Mouse (Mus musculus) lung, embryonic 16.5 days (tissue): ENCODE data around the gene Ube2c. TPM values are rescaled to one million over a fixed set of nuclear protein-coding genes. Genes with fewer than 3 reads are reported as not detected.

Experiments used
- ATAC-seq: fragments of 200-750 bp; cut with Nextera tagmentation; 2 replicates; pipeline ENCODE4 v1.8.0; 2017; ENCODE audit warnings: low read depth, mild to moderate bottlenecking, moderate library complexity
- H3K27ac ChIP-seq: fragments of 300-500 bp; sonication (generic); 2 replicates; pipeline ENCODE4 v1.5.1; 2014; ENCODE audit warnings: mild to moderate bottlenecking, control low read depth, low read length
- H3K27me3 ChIP-seq: fragments of 300-500 bp; sonication (generic); 2 replicates; pipeline ENCODE4 v1.6.1; 2014; ENCODE audit warnings: low read depth, low read length, mixed read lengths; ENCODE audit not compliant: control insufficient read depth, insufficient read depth
- H3K36me3 ChIP-seq: fragments of 300-500 bp; sonication (generic); 2 replicates; pipeline ENCODE4 v1.6.1; 2014; ENCODE audit warnings: low read length; ENCODE audit not compliant: control insufficient read depth, insufficient read depth
- H3K4me1 ChIP-seq: fragments of 300-500 bp; sonication (generic); replicated peaks from 2 replicates; pipeline ENCODE4 v1.6.1; 2014; ENCODE audit warnings: low read length, mixed read lengths; ENCODE audit not compliant: control insufficient read depth, insufficient read depth
- H3K4me2 ChIP-seq: fragments of 300-500 bp; sonication (generic); 2 replicates; pipeline ENCODE4 v1.6.1; 2014; ENCODE audit warnings: low read depth, low read length, control low read depth
- H3K4me3 ChIP-seq: fragments of 300-500 bp; sonication (generic); 2 replicates; pipeline ENCODE4 v1.5.1; 2014; ENCODE audit warnings: mild to moderate bottlenecking, low read length, control low read depth
- H3K9ac ChIP-seq: fragments of 300-500 bp; sonication (generic); 2 replicates; pipeline ENCODE4 v1.6.1; 2014; ENCODE audit warnings: low read length, control low read depth
- H3K9me3 ChIP-seq: fragments of 300-500 bp; sonication (generic); 2 replicates; pipeline ENCODE4 v1.6.1; 2016; ENCODE audit warnings: low read length; ENCODE audit not compliant: control insufficient read depth
- WGBS: fragments of 180-500 bp; shearing (Covaris S2); extraction: QIAGEN DNeasy Blood & Tissue Kit; methylation state at CpG from one replicate; pipeline ENCODE4 v1.1.7; 2014; 5-methylcytosine and 5-hydroxymethylcytosine counted together
- polyA plus RNA-seq: library from polyadenylated mRNA; unstranded; fragments of >200 nt; fragmentation: Nextera tagmentation; extraction: Ambion mirVana; gene quantifications from 2 replicates; pipeline ENCODE4 v1.2.1, GENCODE M21; 2015

Ube2c gene
- polyA plus RNA-seq, 1 experiment from 2014 or later: 533 TPM

- peak within 1 kb of the TSS; percentile 56 for H3K27ac ChIP-seq
- H3K9me3 ChIP-seq: no peaks in the 10 kb centered on the region
- H3K4me2 ChIP-seq: peak within 1 kb of the TSS; percentile 60
- peak within 1 kb of the TSS; percentile 70 for H3K4me3 ChIP-seq
- H3K27me3 ChIP-seq: no peaks in the 10 kb centered on the region
- H3K36me3 ChIP-seq: peaks cover 26% of the 10 kb centered on the region
- ATAC-seq: peak; percentile 100
- peaks cover 8% of the 10 kb centered on the region for H3K4me1 ChIP-seq
- H3K9ac ChIP-seq: peak within 1 kb of the TSS; percentile 72
- under 1% methylated on average over 32 of the region's 32 CpGs for WGBS
Measured at GRCm38 (mm10) chr2:164822636-164823165, 53.0 kb downstream of the Ube2c start, which contains the start of gene Zswim1. Zswim1 (plus strand) TSS chr2:164822686.

- Histone ChIP-seq H3K36me3 (peaks cover 26% of the 10 kb centered on the region), H3K4me1 (peaks cover 5% of the 10 kb centered on the region), H3K4me2 (peak overlapping the region; percentile 60), H3K4me3 (peak overlapping the region; percentile 70), H3K9ac (peak overlapping the region; percentile 72), H3K27ac (peak overlapping the region; percentile 56), H3K9me3 (no peaks in the 10 kb centered on the region), H3K27me3 (no peaks in the 10 kb centered on the region)
- ATAC-seq: peak; percentile 74
- 2% methylated on average over 10 of the region's 10 CpGs for WGBS
Measured at GRCm38 (mm10) chr2:164823181-164823585, 53.5 kb downstream of the Ube2c start.

GRCm38 (mm10) chr2:164823969-164824368, 54.3 kb downstream of the Ube2c start:
- no peak overlapping the region for H3K4me2 ChIP-seq
- no peak overlapping the region for H3K27ac ChIP-seq
- peaks cover 26% of the 10 kb centered on the region for H3K36me3 ChIP-seq
- H3K4me1 ChIP-seq: peaks cover 5% of the 10 kb centered on the region
- WGBS: 91% methylated on average over 4 of the region's 4 CpGs
- H3K9ac ChIP-seq: no peak overlapping the region
- no peaks in the 10 kb centered on the region for H3K27me3 ChIP-seq
- ATAC-seq: no peak
- H3K9me3 ChIP-seq: no peaks in the 10 kb centered on the region
- H3K4me3 ChIP-seq: no peak overlapping the region

GRCm38 (mm10) chr2:164825521-164825920, 55.8 kb downstream of the Ube2c start:
- no peak overlapping the region for H3K4me3 ChIP-seq
- peaks cover 5% of the 10 kb centered on the region for H3K4me1 ChIP-seq
- no peak overlapping the region for H3K9ac ChIP-seq
- H3K4me2 ChIP-seq: no peak overlapping the region
- H3K27me3 ChIP-seq: no peaks in the 10 kb centered on the region
- peaks cover 22% of the 10 kb centered on the region for H3K36me3 ChIP-seq
- no peak overlapping the region for H3K27ac ChIP-seq
- WGBS: 97% methylated on average over 17 of the region's 17 CpGs
- H3K9me3 ChIP-seq: no peaks in the 10 kb centered on the region
- no peak for ATAC-seq

GRCm38 (mm10) chr2:164827146-164827850, 57.6 kb downstream of the Ube2c start:
- no peak for ATAC-seq
- H3K27me3 ChIP-seq: no peaks in the 10 kb centered on the region
- no peak overlapping the region for H3K4me2 ChIP-seq
- H3K27ac ChIP-seq: no peak overlapping the region
- no peaks in the 10 kb centered on the region for H3K9me3 ChIP-seq
- no peak overlapping the region for H3K9ac ChIP-seq
- WGBS: 84% methylated on average over 16 of the region's 16 CpGs
- H3K36me3 ChIP-seq: peaks cover 16% of the 10 kb centered on the region
- peaks cover 5% of the 10 kb centered on the region for H3K4me1 ChIP-seq
- H3K4me3 ChIP-seq: no peak overlapping the region

Other genes starting within 250 kb of the Ube2c start
- 486 and 558 TPM in 2 replicates for gene Wfdc2, start 207.5 kb upstream of the Ube2c start, polyA plus RNA-seq
- gene Spint3, start 196.4 kb upstream of the Ube2c start, polyA plus RNA-seq: not detected in 2 replicates
- 0.92 and 1.4 TPM in 2 replicates for gene Wfdc6a, start 184.5 kb upstream of the Ube2c start, polyA plus RNA-seq
- not detected in 2 replicates for gene Eppin, start 176.3 kb upstream of the Ube2c start, polyA plus RNA-seq
- gene Wfdc6b, start 156.4 kb upstream of the Ube2c start, polyA plus RNA-seq: not detected in 2 replicates
- gene Wfdc8, start 156.3 kb upstream of the Ube2c start, polyA plus RNA-seq: not detected in 2 replicates
- gene Wfdc16, start 131.1 kb upstream of the Ube2c start, polyA plus RNA-seq: not detected in 2 replicates
- gene Wfdc10, start 113.9 kb upstream of the Ube2c start, polyA plus RNA-seq: 0.50 TPM in 1 of 2 replicates, not detected in the other
- not detected in 2 replicates for gene Wfdc9, start 113.3 kb upstream of the Ube2c start, polyA plus RNA-seq
- not detected in 2 replicates for gene Wfdc11, start 95.8 kb upstream of the Ube2c start, polyA plus RNA-seq
- 0.20 and 0.46 TPM in 2 replicates for gene Wfdc13, start 84.8 kb upstream of the Ube2c start, polyA plus RNA-seq
- not detected in 2 replicates for gene Spint4, start 71.4 kb upstream of the Ube2c start, polyA plus RNA-seq
- not detected in 2 replicates for gene Spint5, start 54.6 kb upstream of the Ube2c start, polyA plus RNA-seq
- 2.0 and 2.9 TPM in 2 replicates for gene Wfdc3, start 24.0 kb upstream of the Ube2c start, polyA plus RNA-seq
- gene Dnttip1, start 23.9 kb upstream of the Ube2c start, polyA plus RNA-seq: 61.3 and 71.9 TPM in 2 replicates
- 27.9 and 94.5 TPM in 2 replicates for gene Tnnc2, start 10.1 kb downstream of the Ube2c start, polyA plus RNA-seq
- 23.9 and 30.6 TPM in 2 replicates for gene Snx21, start 15.9 kb downstream of the Ube2c start, polyA plus RNA-seq
- gene Acot8, start 35.0 kb downstream of the Ube2c start, polyA plus RNA-seq: 21.9 and 24.5 TPM in 2 replicates
- 7.9 and 8.9 TPM in 2 replicates for gene Zswim3, start 35.2 kb downstream of the Ube2c start, polyA plus RNA-seq
- 16.6 and 16.9 TPM in 2 replicates for gene Zswim1, start 52.8 kb downstream of the Ube2c start, polyA plus RNA-seq
- gene Spata25, start 58.6 kb downstream of the Ube2c start, polyA plus RNA-seq: not detected in 2 replicates
- 156 and 161 TPM in 2 replicates for gene Ctsa, start 63.0 kb downstream of the Ube2c start, polyA plus RNA-seq
- gene Neurl2, start 63.6 kb downstream of the Ube2c start, polyA plus RNA-seq: 7.1 and 7.8 TPM in 2 replicates
- 193 and 203 TPM in 2 replicates for gene Pltp, start 87.8 kb downstream of the Ube2c start, polyA plus RNA-seq
- gene Pcif1, start 109.4 kb downstream of the Ube2c start, polyA plus RNA-seq: 75.3 and 75.8 TPM in 2 replicates
- 14.3 and 14.6 TPM in 2 replicates for gene Zfp335, start 141.9 kb downstream of the Ube2c start, polyA plus RNA-seq
- 2.0 and 7.8 TPM in 2 replicates for gene Mmp9, start 170.9 kb downstream of the Ube2c start, polyA plus RNA-seq
- 0.47 and 0.53 TPM in 2 replicates for gene Slc12a5, start 190.9 kb downstream of the Ube2c start, polyA plus RNA-seq